Mouse (Mus musculus) WW6 (cell line): Measurements from ENCODE around the gene Ccdc150.

Experiments
- DNase-seq: peaks from one replicate; pipeline ENCODE4 v3.0.0-alpha.2; 2013; ENCODE audit warnings: low read depth, low spot score

The Ccdc150 gene

DNA sequence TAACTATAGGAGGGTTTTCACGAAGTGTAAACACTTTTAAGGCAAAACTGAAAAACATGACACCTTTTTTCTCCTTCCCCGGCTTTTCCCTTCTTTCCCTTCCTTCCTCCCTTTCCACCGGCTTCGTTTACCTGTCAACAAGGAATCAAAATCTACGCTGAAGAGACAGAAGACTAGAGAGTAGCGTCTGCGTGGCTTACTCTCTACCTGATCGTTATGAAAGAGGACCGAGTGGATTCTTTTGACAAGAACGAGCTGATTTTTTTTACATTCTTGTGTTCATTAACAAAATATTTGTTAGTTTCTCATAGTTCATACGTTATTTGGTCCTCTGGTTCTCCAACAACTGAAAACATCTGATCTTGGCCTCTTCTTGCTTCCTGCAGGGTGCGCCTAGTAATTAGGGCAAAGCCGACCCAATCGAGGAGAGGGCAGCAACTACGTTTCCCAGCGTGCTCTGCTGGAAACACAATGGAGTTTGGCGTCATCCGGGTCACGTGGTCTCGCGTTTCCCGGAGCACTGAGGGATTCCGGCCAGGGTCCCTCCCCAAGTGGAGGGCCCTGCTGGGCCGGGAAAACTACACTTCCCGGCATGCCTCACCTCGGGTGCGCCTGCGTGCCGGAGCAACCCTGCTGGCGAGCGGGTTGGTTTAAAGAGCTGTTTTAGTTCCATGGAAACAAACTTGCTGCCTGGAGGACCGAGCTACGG, at the start of gene Ccdc150:
Gene Ccdc150 (plus strand): TSS at position 526 of the 709 bp plus-strand sequence.
- peak; percentile 92 for DNase-seq

DNA sequence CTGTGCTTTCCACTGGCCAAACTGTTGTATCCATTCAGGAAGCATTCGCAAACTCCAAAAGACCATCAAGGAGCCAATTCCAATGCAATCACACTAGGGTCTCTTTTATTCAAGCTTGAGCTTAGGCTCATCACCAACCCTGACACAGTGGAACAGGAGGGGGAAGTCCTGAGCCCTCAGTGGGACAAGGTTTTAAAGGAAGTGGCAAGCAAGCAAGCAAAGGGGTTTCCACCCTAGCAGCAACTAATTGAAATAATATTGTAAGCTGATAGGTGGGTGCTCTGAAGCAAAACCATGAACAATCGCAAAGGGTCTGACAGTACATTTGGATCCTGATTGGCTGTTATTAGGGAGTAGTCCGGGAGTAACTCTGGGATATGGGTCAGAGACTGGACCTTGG, 30.2 kb upstream of the Ccdc150 start:
- no peak for DNase-seq

DNA sequence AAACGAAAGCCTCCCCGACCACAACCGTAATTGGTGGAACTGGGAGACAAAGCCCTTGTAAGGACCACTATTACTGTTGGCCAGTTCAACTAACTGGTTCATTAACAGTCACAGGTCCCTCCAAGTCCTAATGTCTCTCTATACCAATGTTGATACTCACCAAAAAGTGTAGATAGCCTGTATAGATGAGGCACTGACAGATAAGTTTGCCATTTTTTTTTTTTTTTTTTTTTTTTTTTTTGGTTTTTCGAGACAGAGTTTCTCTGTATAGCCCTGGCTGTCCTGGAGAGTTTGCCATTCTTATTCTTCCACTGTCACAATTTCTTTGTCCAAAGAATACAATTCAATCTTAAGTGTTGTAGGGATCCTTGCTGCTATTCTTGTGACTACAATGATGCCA, 7.8 kb upstream of the Ccdc150 start:
- DNase-seq = no peak

DNA sequence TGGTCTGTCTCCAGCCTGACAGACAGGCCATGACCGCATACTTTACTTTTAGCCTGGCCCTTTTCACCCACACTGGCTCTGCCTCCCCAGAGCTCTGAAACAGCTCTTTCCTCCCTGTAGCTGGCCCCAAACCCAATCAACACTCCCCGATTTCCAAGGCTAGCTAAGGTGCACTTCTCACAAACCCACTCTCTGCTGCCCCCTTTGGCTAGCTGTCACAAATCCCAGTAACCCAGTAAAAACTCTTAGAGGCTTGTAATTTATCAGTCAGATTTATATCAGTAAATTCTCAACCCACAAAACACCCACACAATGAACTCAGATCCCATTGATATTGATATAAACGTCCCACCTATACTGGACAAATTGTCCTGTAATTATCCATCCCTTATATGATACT, 25.1 kb downstream of the Ccdc150 start:
- DNase-seq = no peak

DNA sequence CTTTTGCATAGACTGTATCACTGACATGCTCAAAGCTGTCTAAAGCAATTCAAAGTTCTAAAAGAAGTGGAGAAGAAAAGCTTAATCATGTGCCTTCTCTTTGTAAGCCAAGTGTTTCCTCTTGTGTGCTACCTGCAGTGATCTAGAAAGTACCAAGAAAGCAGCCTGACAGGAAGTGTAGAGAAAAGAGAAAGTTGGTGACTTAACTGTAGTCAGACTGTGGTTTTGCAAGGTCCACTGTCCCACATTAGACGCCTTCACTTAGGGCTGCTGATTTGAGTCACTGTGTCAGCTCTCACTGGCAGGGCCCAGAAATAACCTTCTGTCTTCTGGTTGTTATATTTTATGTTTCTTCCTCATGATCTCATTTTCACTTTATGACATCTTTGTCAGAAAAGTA, 29.1 kb downstream of the Ccdc150 start:
- DNase-seq = no peak

DNA sequence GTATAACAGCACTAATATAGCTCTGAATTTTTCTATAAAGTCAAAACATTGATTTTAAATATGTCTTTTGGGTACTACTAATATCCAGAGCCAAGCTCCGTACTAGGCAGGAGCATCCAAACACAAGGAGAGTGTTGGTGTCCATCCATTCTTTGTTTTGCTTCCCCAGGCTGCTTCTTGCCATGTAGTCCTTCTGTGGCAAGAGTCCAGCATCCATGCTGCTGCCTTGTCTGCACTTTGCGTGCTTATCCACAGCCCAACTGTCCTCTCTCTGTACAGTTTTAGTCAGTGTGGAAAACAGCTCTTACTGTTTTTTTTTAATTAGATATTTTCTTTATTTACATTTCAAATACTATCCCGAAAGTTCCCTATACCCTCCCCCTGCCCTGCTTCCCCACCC, 30.2 kb downstream of the Ccdc150 start:
- no peak for DNase-seq

DNA sequence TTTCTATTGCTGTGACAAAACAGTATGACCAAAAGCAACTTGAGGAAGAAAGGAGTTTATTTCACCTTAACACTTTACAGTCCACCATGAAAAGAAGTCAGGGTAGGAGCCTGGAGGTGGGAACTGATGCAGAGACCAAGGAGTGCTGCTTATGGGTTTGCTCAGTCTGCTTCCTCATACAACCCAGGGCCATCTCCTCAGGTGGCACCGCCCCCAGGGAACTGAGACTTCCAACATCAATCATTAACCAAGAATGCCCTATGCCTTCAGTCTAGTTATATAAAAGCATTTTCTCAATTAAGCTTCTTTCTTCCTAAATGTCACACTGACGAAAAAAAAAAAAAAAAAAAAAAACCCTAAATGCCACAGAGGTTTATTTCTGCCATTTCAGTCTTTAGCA, 55.9 kb downstream of the Ccdc150 start:
- no peak for DNase-seq

DNA sequence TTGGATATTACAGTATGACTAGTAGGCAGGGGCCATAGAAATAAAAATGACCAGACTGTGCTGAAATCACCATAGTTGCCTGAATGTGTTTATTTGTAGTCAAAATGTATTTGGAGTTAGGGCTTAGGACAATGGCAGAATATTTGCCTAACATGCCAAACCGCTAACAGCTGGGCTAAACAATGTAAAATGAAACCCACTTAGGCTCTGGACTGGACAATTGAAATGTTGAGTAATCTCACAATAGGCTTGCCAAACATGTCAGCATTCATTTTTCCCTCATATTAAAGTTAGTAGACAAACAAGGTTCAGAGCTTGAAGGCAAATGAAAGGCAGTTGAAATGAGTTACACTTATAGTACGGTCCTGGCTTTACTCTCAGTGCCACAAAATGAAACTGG, 76.2 kb downstream of the Ccdc150 start:
- no peak for DNase-seq

DNA sequence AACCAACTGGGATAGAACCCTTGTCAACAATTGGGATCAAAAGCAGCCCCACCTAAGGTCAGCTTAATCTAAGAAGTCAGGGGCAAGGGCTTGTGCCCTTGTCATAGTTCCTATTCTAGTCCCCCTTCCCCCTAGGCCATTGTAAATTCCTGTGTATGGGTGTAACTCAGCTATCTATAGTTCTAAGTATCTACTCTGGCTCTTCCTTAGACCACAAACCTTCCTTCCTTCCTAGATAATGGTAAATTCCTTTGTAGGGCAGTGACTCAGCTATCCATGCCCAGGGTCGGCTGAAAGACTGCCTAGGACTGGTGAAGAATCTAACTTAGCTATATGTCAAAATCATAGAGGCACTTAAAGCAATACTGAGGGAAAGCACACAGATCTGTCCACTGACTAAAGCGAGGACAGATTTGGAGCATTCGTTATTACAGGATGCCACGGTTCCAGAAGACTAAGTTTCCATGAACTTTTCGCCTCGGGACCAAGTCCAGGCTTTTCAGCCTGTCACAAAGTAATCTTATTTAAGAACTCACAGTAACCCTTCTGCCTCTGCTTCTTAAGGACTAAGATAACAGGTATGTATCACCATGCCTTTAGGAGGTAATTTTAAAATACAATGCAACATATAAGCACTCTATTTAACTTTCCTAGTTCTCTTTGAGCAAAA, 77.5 kb downstream of the Ccdc150 start:
- DNase-seq = no peak

DNA sequence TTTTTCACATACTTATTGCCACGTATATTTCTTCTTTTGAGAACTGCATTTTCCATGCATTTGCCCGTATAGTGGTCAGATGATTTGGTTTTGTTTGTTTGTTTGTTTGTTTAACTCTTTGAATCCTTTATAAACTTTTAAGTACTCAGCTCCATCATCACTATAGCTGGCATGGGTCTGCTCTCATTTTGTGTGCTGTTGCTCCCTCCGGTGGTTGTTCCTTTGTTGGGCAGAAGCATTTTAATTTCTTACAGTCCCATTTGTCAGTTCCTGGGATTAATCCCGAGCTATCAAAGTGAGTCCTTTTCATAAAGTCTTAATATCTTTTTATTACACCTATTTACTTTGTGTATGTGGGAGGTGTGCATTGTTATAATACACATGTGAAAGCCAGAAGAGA, 82.5 kb downstream of the Ccdc150 start:
- DNase-seq = no peak

DNA sequence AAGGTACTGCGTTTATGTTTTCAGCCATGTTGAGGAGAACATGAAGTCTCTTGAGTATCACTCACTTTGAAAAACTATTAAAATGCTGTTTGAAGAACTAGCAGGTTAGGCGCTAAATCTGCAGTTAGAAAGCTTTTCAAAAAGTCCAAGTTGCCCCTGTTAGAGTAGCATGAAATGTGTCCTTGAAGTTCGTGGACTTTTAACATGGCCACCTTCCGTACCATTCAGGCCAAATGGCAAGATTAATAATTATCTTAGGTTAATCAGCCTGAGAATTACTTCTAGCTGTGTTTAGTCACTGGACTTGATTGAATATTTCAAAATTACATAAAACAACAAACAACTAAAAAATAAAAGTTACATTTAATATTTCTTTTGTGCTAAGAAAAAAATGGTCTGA, 104.3 kb downstream of the Ccdc150 start:
- DNase-seq = no peak

DNA sequence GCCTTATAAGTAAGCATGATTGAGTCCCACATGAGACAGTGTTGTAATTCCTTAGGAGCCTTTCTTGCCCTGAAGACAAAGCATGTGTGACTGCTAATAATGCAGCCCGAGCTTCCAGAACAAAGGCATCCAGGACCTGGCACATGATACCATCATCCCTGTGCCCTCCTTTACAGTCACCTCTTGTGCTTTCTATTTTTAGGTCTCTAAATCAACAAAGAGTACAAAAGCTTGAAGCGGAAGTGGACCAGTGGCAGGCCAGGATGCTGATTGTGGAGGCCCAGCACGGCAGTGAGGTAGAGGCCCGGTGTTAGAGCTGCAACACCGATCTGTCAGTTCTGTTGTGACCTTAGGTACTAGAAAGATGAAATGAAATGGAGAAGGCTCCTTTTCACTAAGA, 105.0 kb downstream of the Ccdc150 start:
- no peak for DNase-seq

DNA sequence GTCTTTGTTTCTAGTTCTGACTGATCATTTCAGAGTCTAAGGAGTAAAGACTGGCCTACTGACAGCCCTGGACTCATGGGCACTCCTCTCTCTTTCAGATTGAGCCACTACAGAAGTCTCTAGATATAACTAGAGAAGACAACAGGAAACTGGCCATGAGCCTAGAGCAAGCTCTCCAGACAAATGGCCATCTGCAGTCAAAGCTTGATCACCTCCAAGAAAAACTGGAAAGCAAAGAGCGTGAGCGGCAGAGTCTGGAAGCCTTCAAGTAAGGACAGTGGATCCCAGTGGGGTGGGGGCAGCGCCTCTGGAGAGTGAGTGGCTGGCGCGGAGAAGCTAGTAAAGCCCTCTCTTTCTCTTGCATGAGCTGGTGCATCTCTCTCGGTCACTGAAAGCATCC, 106.1 kb downstream of the Ccdc150 start:
- no peak for DNase-seq

DNA sequence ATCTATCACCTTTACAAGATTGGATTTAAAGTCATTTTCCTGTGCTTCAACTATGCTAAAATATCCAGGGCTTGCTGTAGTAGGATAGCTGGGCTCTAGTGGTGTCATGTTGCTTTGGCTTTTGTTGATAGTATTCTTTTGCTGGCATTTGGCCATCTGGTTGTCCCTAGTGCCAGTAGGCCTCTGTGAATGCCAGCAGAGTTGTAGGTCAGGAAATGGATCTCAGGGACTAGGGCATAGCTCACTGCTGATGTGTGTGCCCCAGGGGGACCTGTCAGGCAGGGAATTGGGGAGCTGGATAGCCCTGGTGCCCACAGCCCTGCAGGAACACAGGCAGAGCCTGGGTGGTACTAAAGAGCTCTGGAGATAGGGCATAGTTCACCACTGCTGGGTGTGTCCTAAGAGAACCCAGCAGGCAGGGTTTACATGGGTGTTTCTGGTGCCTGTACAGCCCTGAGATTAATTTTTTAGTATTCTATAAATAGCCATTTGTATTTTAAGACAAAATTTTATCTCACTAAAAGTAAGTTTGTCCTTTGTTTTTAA, 127.1 kb downstream of the Ccdc150 start:
- no peak for DNase-seq

DNA sequence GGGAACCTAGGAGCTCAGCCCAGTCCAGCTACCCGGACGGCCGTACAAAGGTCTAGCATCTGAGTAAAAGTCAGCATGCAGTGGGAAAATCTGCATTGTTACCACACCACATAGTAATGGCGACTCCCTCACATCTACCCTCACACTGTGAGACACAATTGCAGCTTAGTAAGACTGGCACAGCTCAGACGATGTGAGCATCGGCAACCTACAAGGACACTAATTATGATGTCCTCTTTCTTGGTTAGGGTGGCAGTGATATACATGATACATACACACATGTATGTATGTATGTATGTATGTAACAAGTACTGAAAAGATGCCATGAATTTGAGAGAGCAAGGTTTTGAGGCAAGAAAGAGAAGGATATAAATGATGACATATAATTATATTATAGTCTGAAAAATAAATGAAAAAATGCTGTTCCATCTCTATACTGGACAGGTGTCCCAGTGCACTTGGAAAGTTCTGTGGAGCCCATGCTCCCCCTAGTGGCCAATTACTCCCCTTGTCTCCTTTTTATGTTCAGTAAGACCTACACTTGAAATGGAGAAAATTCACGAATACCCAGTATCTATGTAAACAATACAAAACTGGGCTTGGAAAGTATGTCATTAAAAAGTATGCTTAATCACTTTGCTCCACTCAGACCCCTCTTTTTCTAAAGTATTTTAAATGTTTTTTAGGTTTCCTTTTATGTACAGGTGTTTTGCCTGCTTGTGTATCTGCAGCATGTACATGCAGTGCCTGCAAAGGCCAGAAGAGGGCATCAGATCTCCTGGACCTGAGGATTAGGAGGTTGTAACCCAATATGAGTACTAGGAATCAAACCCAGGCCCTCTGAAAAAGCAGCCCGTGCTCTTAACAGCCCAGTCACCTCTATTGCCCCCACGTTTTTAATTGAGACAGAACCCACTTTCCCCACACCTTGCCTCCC, 130.8 kb downstream of the Ccdc150 start:
- peak; percentile 34 for DNase-seq

DNA sequence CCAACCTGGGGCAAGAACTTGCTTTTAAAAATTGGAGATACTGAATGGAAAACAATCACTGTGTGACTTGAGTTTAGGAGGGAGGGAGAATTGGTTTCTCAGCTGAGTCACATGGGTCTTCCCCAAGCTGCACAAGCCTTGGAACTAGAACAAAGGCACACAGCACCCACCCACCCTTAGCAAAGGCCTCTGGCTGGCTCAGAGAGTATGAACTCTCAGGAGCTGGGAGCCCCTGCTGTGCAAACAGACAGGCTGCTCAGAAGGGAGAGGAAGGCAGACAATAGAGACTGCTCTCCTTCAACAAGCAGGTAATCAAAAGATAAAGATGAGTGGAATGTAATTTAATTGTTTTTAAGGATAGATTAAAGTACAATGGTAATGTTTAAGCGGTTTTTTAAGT, 133.7 kb downstream of the Ccdc150 start:
- DNase-seq = peak; percentile 46

DNA sequence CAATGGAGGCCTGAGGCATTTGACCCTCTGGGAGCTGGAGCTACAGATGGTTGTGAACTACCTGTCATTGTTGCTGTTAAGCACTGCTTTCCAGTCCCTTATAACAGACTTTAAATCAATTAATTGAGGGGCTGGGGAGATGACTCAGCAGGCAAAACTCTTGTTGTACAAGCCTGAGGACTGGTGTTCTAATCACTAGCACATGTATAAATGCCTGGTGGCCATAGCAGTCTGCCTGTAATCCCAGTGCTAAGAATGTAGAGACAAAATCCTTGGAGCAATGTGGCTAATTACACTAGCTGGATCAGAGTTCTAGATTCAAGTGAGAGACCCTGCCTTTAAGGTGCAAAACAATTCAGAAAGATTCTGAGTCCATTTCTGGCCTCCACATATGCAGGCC, 152.3 kb downstream of the Ccdc150 start:
- no peak for DNase-seq
